Mouse (Mus musculus) ES-E14 (cell line): ENCODE measurements around the gene Arhgef6. TPM values are rescaled to one million over a fixed set of nuclear protein-coding genes. Genes with fewer than 3 reads are reported as not detected.

ENCODE experiments used
- DNase-seq: peaks from one replicate; pipeline ENCODE4 v3.0.0-alpha.2; 2013; ENCODE audit warnings: low read depth, low spot score
- H3K27ac ChIP-seq: 2 replicates; pipeline ENCODE4 v1.5.1; 2012; ENCODE audit warnings: low read depth, mild to moderate bottlenecking, low read length, moderate library complexity, mixed read lengths; ENCODE audit not compliant: poor library complexity, insufficient read depth, severe bottlenecking
- H3K36me3 ChIP-seq: 2 replicates; pipeline ENCODE4 v1.6.1; 2012; ENCODE audit warnings: mild to moderate bottlenecking, low read length, moderate library complexity, mixed read lengths; ENCODE audit not compliant: control insufficient read depth, poor library complexity, insufficient read depth, severe bottlenecking
- H3K4me1 ChIP-seq, 2 experiments: fragments of 150-350 bp in 1 of 2; sonication (generic) in 1 of 2; 2 replicates each; pipeline ENCODE4 v1.6.1; 2012; ENCODE audit warnings: low read length in 2 of 2, mild to moderate bottlenecking in 1 of 2, mixed read lengths in 1 of 2; ENCODE audit not compliant: control insufficient read depth in 2 of 2, insufficient read depth in 2 of 2, poor library complexity in 1 of 2
- H3K4me3 ChIP-seq, 2 experiments: fragments of 150-350 bp in 1 of 2; sonication (generic) in 1 of 2; 2 replicates each; pipeline ENCODE4 v1.5.1; 2012; ENCODE audit warnings: low read length in 2 of 2, low read depth in 1 of 2, mild to moderate bottlenecking in 1 of 2, mixed read lengths in 1 of 2; ENCODE audit not compliant: insufficient read depth in 1 of 2, poor library complexity in 1 of 2, severe bottlenecking in 1 of 2
- H3K9ac ChIP-seq: 2 replicates; pipeline ENCODE4 v1.6.1; 2012; ENCODE audit warnings: low read depth, mild to moderate bottlenecking, low read length, mixed read lengths; ENCODE audit not compliant: poor library complexity, insufficient read depth, severe bottlenecking
- H3K9me3 ChIP-seq: fragments of 150-350 bp; sonication (generic); 2 replicates; pipeline ENCODE4 v1.6.1; 2012; ENCODE audit warnings: low read depth, mild to moderate bottlenecking, low read length; ENCODE audit not compliant: control insufficient read depth, insufficient read depth
- CHD2 ChIP-seq: IDR thresholded peaks from 2 replicates; pipeline ENCODE4 v1.6.1; 2014; ENCODE audit warnings: mild to moderate bottlenecking, low read depth, low read length, inconsistent platforms
- HCFC1 ChIP-seq: IDR thresholded peaks from 2 replicates; pipeline ENCODE4 v1.6.1; 2012; ENCODE audit warnings: low read length, inconsistent platforms, borderline replicate concordance; ENCODE audit not compliant: insufficient read depth
- MAFK ChIP-seq: IDR thresholded peaks from 2 replicates; pipeline ENCODE4 v1.6.1; 2014; ENCODE audit warnings: mild to moderate bottlenecking, low read depth, low read length, inconsistent platforms; ENCODE audit not compliant: insufficient read depth
- ZC3H11A ChIP-seq: IDR thresholded peaks from 2 replicates; pipeline ENCODE4 v1.6.1; 2012; ENCODE audit warnings: low read depth, mild to moderate bottlenecking, inconsistent platforms, low read length, borderline replicate concordance
- ZNF384 ChIP-seq: IDR thresholded peaks from 2 replicates; pipeline ENCODE4 v1.6.1; 2012; ENCODE audit warnings: low read depth, low read length, inconsistent platforms
- in situ Hi-C, 2 experiments: fragments of 600-800 bp; cut with MboI; formaldehyde crosslinking; loops; one replicate each; pipeline ENCODE4 v1.15.1; 2025; ENCODE audit warnings: low sequenced_read_pairs in 2 of 2, inconsistent platforms in 1 of 2; ENCODE audit not compliant: unreplicated experiment in 2 of 2
- total RNA-seq: library from RNA; depleted of rRNA; stranded (reverse); fragments of 300-350 nt; gene quantifications from 2 replicates; pipeline ENCODE4 v1.2.3, GENCODE M21; 2012

Gene Arhgef6
- total RNA-seq, 1 experiment: 1.7 TPM

GRCm38 (mm10) chrX:57359316-57359715, 20.8 kb upstream of the Arhgef6 start:
- H3K36me3 ChIP-seq: no peaks in the 10 kb centered on the region
- H3K4me3 ChIP-seq: no peak overlapping the region
- peak overlapping the region; percentile 47; the same call in 1 of the 2 replicates for H3K27ac ChIP-seq
- DNase-seq: peak; percentile 16
- in situ Hi-C loops: no loop called here
- peaks cover 0 to 5% of the 10 kb centered on the region in 2 experiments; a peak in 1 of 4 replicates for H3K4me1 ChIP-seq
- no peak overlapping the region for H3K9ac ChIP-seq
- TF ChIP-seq ZNF384: 0 out of 2 replicates have a peak, but pooled peaks have one; percentile 5
- no peak for TF ChIP-seq CHD2
- H3K9me3 ChIP-seq: no peaks in the 10 kb centered on the region

GRCm38 (mm10) chrX:57339220-57339619, 691 bp upstream of the Arhgef6 start:
- Histone ChIP-seq H3K36me3 (no peaks in the 10 kb centered on the region), H3K9me3 (no peaks in the 10 kb centered on the region), H3K9ac (no peak overlapping the region), H3K27ac (no peak overlapping the region), H3K4me1 (no peaks in the 10 kb centered on the region), H3K4me3 (no peak overlapping the region)
- DNase-seq: no peak
- TF ChIP-seq MAFK (no peak), ZNF384 (no peak), ZC3H11A (no peak), CHD2 (no peak), HCFC1 (no peak)
- in situ Hi-C loops: no loop called here

GRCm38 (mm10) chrX:57337582-57337981, 947 bp downstream of the Arhgef6 start:
- TF ChIP-seq MAFK: no peak
- TF ChIP-seq ZNF384: no peak
- no peak for TF ChIP-seq ZC3H11A
- TF ChIP-seq HCFC1: no peak
- TF ChIP-seq CHD2: no peak
- H3K4me1 ChIP-seq: no peaks in the 10 kb centered on the region
- no peaks in the 10 kb centered on the region for H3K9me3 ChIP-seq
- no peak overlapping the region for H3K4me3 ChIP-seq
- H3K27ac ChIP-seq: no peak overlapping the region
- H3K36me3 ChIP-seq: no peaks in the 10 kb centered on the region
- in situ Hi-C loops: no loop called here
- no peak overlapping the region for H3K9ac ChIP-seq
- no peak for DNase-seq

- Histone ChIP-seq H3K9me3 (no peaks in the 10 kb centered on the region), H3K4me1 (no peaks in the 10 kb centered on the region), H3K9ac (no peak overlapping the region), H3K4me3 (no peak overlapping the region), H3K27ac (no peak overlapping the region), H3K36me3 (no peaks in the 10 kb centered on the region)
- no peak for DNase-seq
- in situ Hi-C loops: no loop called here
- TF ChIP-seq CHD2: no peak
- TF ChIP-seq HCFC1: no peak
- no peak for TF ChIP-seq MAFK
- no peak for TF ChIP-seq ZC3H11A
- no peak for TF ChIP-seq ZNF384
Observed at GRCm38 (mm10) chrX:57336958-57337357, 1.6 kb downstream of the Arhgef6 start.

- Histone ChIP-seq H3K36me3 (no peaks in the 10 kb centered on the region), H3K27ac (no peak overlapping the region), H3K4me3 (no peak overlapping the region), H3K4me1 (no peaks in the 10 kb centered on the region), H3K9me3 (no peaks in the 10 kb centered on the region), H3K9ac (no peak overlapping the region)
- in situ Hi-C loops: no loop called here
- no peak for DNase-seq
- TF ChIP-seq ZC3H11A (no peak), CHD2 (no peak)
Observed at GRCm38 (mm10) chrX:57335313-57335712, 3.2 kb downstream of the Arhgef6 start.
